Mouse (Mus musculus): ENCODE data around the gene Gramd1c. TPM values are rescaled to one million over a fixed set of nuclear protein-coding genes. Genes with fewer than 3 reads are reported as not detected.

The Gramd1c gene
- polyA plus RNA-seq, 1 experiment from 2014 or later = 7.8 TPM

Small RNAs within 50 kb of the gene (microRNA-seq; reads per million reads assigned to microRNA genes)
- not detected for gene Mir3470b

Other genes with a start within 250 kb of the Gramd1c start
- 9.9 and 11.7 TPM in 2 replicates for gene Ccdc191, start 173.5 kb downstream of the Gramd1c start, polyA plus RNA-seq (2015; fragmentation: Nextera tagmentation; extraction: Ambion mirVana)
- 15.5 and 17.9 TPM in 2 replicates for gene Qtrt2, start 136.5 kb downstream of the Gramd1c start, polyA plus RNA-seq (2015; fragmentation: Nextera tagmentation; extraction: Ambion mirVana)
- 1.9 and 2.1 TPM in 2 replicates for gene Zdhhc23, start 83.6 kb downstream of the Gramd1c start, polyA plus RNA-seq (2015; fragmentation: Nextera tagmentation; extraction: Ambion mirVana)
- 73.0 and 85.2 TPM in 2 replicates for gene Atp6v1a, start 76.4 kb upstream of the Gramd1c start, polyA plus RNA-seq (2015; fragmentation: Nextera tagmentation; extraction: Ambion mirVana)
- 76.3 and 82.6 TPM in 2 replicates for gene Naa50, start 76.5 kb upstream of the Gramd1c start, polyA plus RNA-seq (2015; fragmentation: Nextera tagmentation; extraction: Ambion mirVana)
- gene Usf3, start 109.9 kb upstream of the Gramd1c start, polyA plus RNA-seq (2015; fragmentation: Nextera tagmentation; extraction: Ambion mirVana) = 2.0 and 2.3 TPM in 2 replicates